ENCODE assay signal across 11 mouse cellular contexts in genomic region chr15:78533346-78533835, GRCm38 (mm10). TPM values are rescaled to one million over a fixed set of nuclear protein-coding genes. Genes with fewer than 3 reads are reported as not detected.
DNase-seq lines count a peak whose midpoint lies in the region; ATAC-seq and TF ChIP-seq lines count a peak whose summit lies in the region.
"Had no signal": no experiment of that assay in that cellular context is flagged by ENCODE, and none has a peak within 500 bp of the region (broad histone marks: within the 10 kb centered on the region; RNA-seq: fewer than 3 reads in every experiment).

No protein-coding gene starts in this region.

- no peaks in the 10 kb centered on the region for H3K36me3 ChIP-seq in liver, embryonic 13.5 days

- no peak overlapping the region for H3K4me3 ChIP-seq in left cerebral cortex, adult 2 months
- H3K4me3 ChIP-seq in liver, embryonic 13.5 days (replicated peaks): no peak overlapping the region

- TF ChIP-seq CTCF in left cerebral cortex, adult 2 months (IDR thresholded peaks at IDR 0.05): no peak

- H3K27ac ChIP-seq in left cerebral cortex, adult 2 months: no peak overlapping the region
- peak overlapping the region; percentile 79 for H3K27ac ChIP-seq in liver, embryonic 13.5 days

- ATAC-seq in liver, embryonic 13.5 days (ENCODE audit: low read depth): no peak

- no peaks in the 10 kb centered on the region for H3K9me3 ChIP-seq in liver, embryonic 13.5 days (replicated peaks)

- no peak overlapping the region for H3K4me2 ChIP-seq in liver, embryonic 13.5 days

- peak; percentile 77 for DNase-seq in left cerebral cortex, postnatal 4 days
- DNase-seq in left cerebral cortex, adult 2 months (ENCODE audit: extremely low spot score in 1 of 2, low spot score in 2 of 2): no peak
- DNase-seq in cerebellum, adult 18-20 months: peak; percentile 77 to 84
- DNase-seq in cerebellum, postnatal 10 days: peak; percentile 85 to 89
- DNase-seq in liver, embryonic 13.5 days: no peak
- no peak for DNase-seq in thymus, postnatal 25 days
- no peak for DNase-seq in right cerebral cortex, postnatal 25 days
- DNase-seq: adrenal gland, postnatal 25 days; kidney, postnatal 25 days had no signal

- intact Hi-C loops in left cerebral cortex, postnatal 4 days (cut with DNase I): no loop called here
- intact Hi-C loops in left cerebral cortex, adult 2 months (cut with DNase I): no loop called here

- H3K4me1 ChIP-seq in liver, embryonic 13.5 days (replicated peaks): peaks cover 40% of the 10 kb centered on the region

- no peak overlapping the region for H3K9ac ChIP-seq in liver, embryonic 13.5 days

- H3K27me3 ChIP-seq in liver, embryonic 13.5 days: peaks cover 17% of the 10 kb centered on the region

- 60% methylated on average over 10 of the region's 10 CpGs for WGBS in liver, embryonic 13.5 days (ENCODE audit: insufficient replicate concordance)

RNA-seq across cellular contexts. Expression of gene C1qtnf6, which starts 2.2 kb away (rescaled TPM):
- 10 to 100 TPM; 12.2 to 13.4 TPM for total RNA-seq in left cerebral cortex, postnatal 4 days (2021)
- 1 to 10 TPM; 1.3 to 1.6 TPM for total RNA-seq in left cerebral cortex, adult 2 months (2021)
- 3.6 and 4.5 TPM in 2 replicates for polyA plus RNA-seq in liver, embryonic 13.5 days (2015; fragmentation: Nextera tagmentation; extraction: Ambion mirVana)

RNA-seq across cellular contexts. Expression of gene Sstr3, which starts 11.1 kb away (rescaled TPM):
- total RNA-seq in left cerebral cortex, postnatal 4 days (2021): 1 to 10 TPM; 5.5 to 6.5 TPM
- 10 to 100 TPM; 20.8 to 22.9 TPM for total RNA-seq in left cerebral cortex, adult 2 months (2021)
- polyA plus RNA-seq in liver, embryonic 13.5 days (2015; fragmentation: Nextera tagmentation; extraction: Ambion mirVana): not detected in 2 replicates
- polyA plus RNA-seq: forebrain, embryonic 11.5 days; gonadal fat pad, adult 2 months had no signal

RNA-seq across cellular contexts. Expression of gene Il2rb, which starts 38.3 kb away (rescaled TPM):
- under 1 TPM in 1 of 2 experiments, not detected in 1; 0.08 TPM for total RNA-seq in left cerebral cortex, postnatal 4 days (2021)
- total RNA-seq in left cerebral cortex, adult 2 months (2021): under 1 TPM in 1 of 2 experiments, not detected in 1; 0.07 TPM
- 0.23 and 0.35 TPM in 2 replicates for polyA plus RNA-seq in liver, embryonic 13.5 days (2015; fragmentation: Nextera tagmentation; extraction: Ambion mirVana)
- polyA plus RNA-seq: forebrain, embryonic 11.5 days had no signal

RNA-seq across cellular contexts. Expression of gene Rac2, which starts 39.2 kb away (rescaled TPM):
- total RNA-seq in left cerebral cortex, postnatal 4 days (2021): 1 to 10 TPM; 1.4 to 4.2 TPM
- total RNA-seq in left cerebral cortex, adult 2 months (2021): 1 to 10 TPM in 1 of 2 experiments, under 1 TPM in 1; 0.98 to 3.9 TPM
- polyA plus RNA-seq in liver, embryonic 13.5 days (2015; fragmentation: Nextera tagmentation; extraction: Ambion mirVana): 75.2 and 81.2 TPM in 2 replicates

Comparison
In these comparisons a context has a peak if more than half of its experiments do, and no peak if none do; other contexts are left out.
1. DNase-seq: peak in left cerebral cortex, postnatal 4 days (single experiment), cerebellum, adult 18-20 months (2 of 2) and cerebellum, postnatal 10 days (2 of 2); none in left cerebral cortex, adult 2 months (0 of 2), liver, embryonic 13.5 days (single experiment), thymus, postnatal 25 days (single experiment) and right cerebral cortex, postnatal 25 days (single experiment).
2. RNA of gene C1qtnf6, which starts 2.2 kb away (total RNA-seq): 12.2 to 13.4 TPM in left cerebral cortex, postnatal 4 days; 1.3 to 1.6 TPM in left cerebral cortex, adult 2 months; every median in the first group is over 4 times any median in the second.